Mouse (Mus musculus): ENCODE data around the gene Prss34. TPM values are rescaled to one million over a fixed set of nuclear protein-coding genes. Genes with fewer than 3 reads are reported as not detected.
A peak's percentile ranks its signal among the peaks of the same experiment; 100 is the strongest.

Prss34 gene
- polyA plus RNA-seq, 1 experiment from 2014 or later, result not detected

- Histone ChIP-seq H3K9me3 (replicated peaks; ENCODE audit: control insufficient read depth, low read length) (no peaks in the 10 kb centered on the region), H3K4me3 (ENCODE audit: low read depth, low read length) (no peak overlapping the region), H3K9ac (ENCODE audit: low read length) (no peak overlapping the region), H3K27ac (ENCODE audit: low read depth, low read length) (no peak overlapping the region), H3K27me3 (replicated peaks; ENCODE audit: control insufficient read depth, insufficient read depth, low read length) (no peaks in the 10 kb centered on the region), H3K4me1 (ENCODE audit: control insufficient read depth, insufficient read depth, low read length) (no peaks in the 10 kb centered on the region), H3K4me2 (ENCODE audit: low read length) (no peak overlapping the region), H3K36me3 (ENCODE audit: control insufficient read depth, insufficient read depth, low read length) (no peaks in the 10 kb centered on the region)
- ATAC-seq, result no peak
- peak; percentile 60 for DNase-seq (ENCODE audit: low spot score)
- WGBS, result 21% methylated on average over 4 of the region's 4 CpGs
These were observed 9.4 kb upstream of the Prss34 start for GRCm38 (mm10) chr17:25288842-25289241.

DNA sequence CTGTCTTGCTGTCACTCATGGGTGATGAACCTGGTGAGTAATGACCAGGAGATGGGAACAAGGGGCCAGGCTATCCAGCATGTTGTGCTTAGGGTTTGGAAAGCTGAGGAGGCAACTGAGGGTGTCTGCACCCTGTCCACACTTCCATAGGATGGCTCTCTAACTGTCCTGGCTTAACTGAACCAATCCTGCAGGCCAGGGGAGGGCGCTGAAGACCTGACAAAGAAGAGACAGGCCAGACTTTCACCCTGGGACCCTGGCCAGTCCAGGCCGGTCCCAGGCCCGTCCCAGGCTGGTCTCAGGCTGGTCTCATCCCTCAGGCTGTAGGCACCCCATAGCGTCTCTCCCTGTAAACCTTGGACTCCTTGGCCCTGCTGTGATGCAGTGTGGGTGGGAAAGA lies 7.8 kb upstream of the Prss34 start:
- 34% methylated on average over 4 of the region's 4 CpGs for WGBS
- Histone ChIP-seq H3K4me1 (ENCODE audit: control insufficient read depth, insufficient read depth, low read length) (no peaks in the 10 kb centered on the region), H3K36me3 (ENCODE audit: control insufficient read depth, insufficient read depth, low read length) (no peaks in the 10 kb centered on the region), H3K27ac (ENCODE audit: low read depth, low read length) (no peak overlapping the region), H3K9ac (ENCODE audit: low read length) (no peak overlapping the region), H3K27me3 (replicated peaks; ENCODE audit: control insufficient read depth, insufficient read depth, low read length) (no peaks in the 10 kb centered on the region), H3K9me3 (replicated peaks; ENCODE audit: control insufficient read depth, low read length) (no peaks in the 10 kb centered on the region), H3K4me2 (ENCODE audit: low read length) (no peak overlapping the region), H3K4me3 (ENCODE audit: low read depth, low read length) (no peak overlapping the region)
- DNase-seq (ENCODE audit: low spot score) (no peak), ATAC-seq (no peak)

DNA sequence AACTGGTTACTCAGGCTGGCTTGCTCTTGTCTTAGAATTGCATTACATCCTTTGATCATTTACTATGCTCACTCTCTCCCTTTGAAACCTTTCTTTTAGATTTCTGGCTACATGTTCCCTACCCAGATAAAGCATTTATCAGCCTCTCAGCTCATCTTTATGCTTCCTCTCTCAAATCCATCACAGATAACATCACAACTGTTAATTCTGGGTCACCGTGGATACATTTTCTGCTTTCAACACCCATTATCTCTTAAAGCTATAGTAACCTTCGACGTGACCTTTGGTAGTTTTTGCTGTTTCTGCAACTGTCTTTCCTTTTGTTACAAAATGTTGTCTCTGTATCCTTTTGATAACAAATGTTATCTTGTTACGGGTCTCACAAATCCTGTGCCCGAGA lies 4.7 kb upstream of the Prss34 start:
- H3K9me3 ChIP-seq (replicated peaks; ENCODE audit: control insufficient read depth, low read length), result no peaks in the 10 kb centered on the region
- H3K27me3 ChIP-seq (replicated peaks; ENCODE audit: control insufficient read depth, insufficient read depth, low read length), result no peaks in the 10 kb centered on the region
- no peak for DNase-seq (ENCODE audit: low spot score)
- no peak overlapping the region for H3K4me2 ChIP-seq (ENCODE audit: low read length)
- no peak overlapping the region for H3K27ac ChIP-seq (ENCODE audit: low read depth, low read length)
- ATAC-seq, result no peak
- H3K9ac ChIP-seq (ENCODE audit: low read length), result no peak overlapping the region
- 89% methylated on average over 5 of the region's 5 CpGs for WGBS
- no peaks in the 10 kb centered on the region for H3K4me1 ChIP-seq (ENCODE audit: control insufficient read depth, insufficient read depth, low read length)
- no peaks in the 10 kb centered on the region for H3K36me3 ChIP-seq (ENCODE audit: control insufficient read depth, insufficient read depth, low read length)
- H3K4me3 ChIP-seq (ENCODE audit: low read depth, low read length), result no peak overlapping the region

DNA sequence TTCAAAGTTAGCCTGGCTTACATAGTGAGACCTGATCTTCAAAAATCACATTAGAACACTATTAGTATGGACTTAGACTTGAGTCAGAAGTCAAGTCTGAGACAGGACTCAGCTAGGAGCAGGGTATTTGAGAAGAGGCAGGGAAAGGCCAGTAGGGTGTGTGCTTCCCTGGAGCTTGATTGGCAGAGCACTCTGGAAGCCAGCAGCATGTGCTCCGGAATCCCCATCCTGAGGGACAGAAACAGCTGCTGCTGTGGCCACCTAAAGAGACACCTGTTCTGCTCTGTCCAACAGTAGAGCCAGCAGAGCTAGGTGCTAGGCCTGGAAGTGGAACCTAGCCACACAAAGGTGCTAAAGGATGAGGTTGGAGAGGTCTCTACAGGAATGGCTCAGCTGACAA lies 4.1 kb upstream of the Prss34 start:
- no peak for ATAC-seq
- 74% methylated on average over 1 of the region's 1 CpGs for WGBS
- H3K9me3 ChIP-seq (replicated peaks; ENCODE audit: control insufficient read depth, low read length), result no peaks in the 10 kb centered on the region

GRCm38 (mm10) chr17:25308346-25308745 lies 10.2 kb downstream of the Prss34 start, which contains the start of gene Prss28:
TSS of gene Prss28 (plus strand) at chr17:25308646.
- H3K4me2 ChIP-seq (ENCODE audit: low read length), result no peak within 1 kb of the TSS
- no peaks in the 10 kb centered on the region for H3K4me1 ChIP-seq (ENCODE audit: control insufficient read depth, insufficient read depth, low read length)
- 84% methylated on average over 4 of the region's 4 CpGs for WGBS
- no peaks in the 10 kb centered on the region for H3K36me3 ChIP-seq (ENCODE audit: control insufficient read depth, insufficient read depth, low read length)
- H3K9ac ChIP-seq (ENCODE audit: low read length), result no peak within 1 kb of the TSS
- H3K27ac ChIP-seq (ENCODE audit: low read depth, low read length), result no peak within 1 kb of the TSS
- ATAC-seq (no peak), DNase-seq (ENCODE audit: low spot score) (no peak)
- no peak within 1 kb of the TSS for H3K4me3 ChIP-seq (ENCODE audit: low read depth, low read length)
- no peaks in the 10 kb centered on the region; the same call in 1 of the 2 replicates for H3K27me3 ChIP-seq (replicated peaks; ENCODE audit: control insufficient read depth, insufficient read depth, low read length)
- H3K9me3 ChIP-seq (replicated peaks; ENCODE audit: control insufficient read depth, low read length), result no peaks in the 10 kb centered on the region

More for the DNA sequence above, 4.1 kb upstream of the Prss34 start:
- Histone ChIP-seq H3K4me1 (ENCODE audit: control insufficient read depth, insufficient read depth, low read length) (no peaks in the 10 kb centered on the region), H3K4me2 (ENCODE audit: low read length) (no peak overlapping the region), H3K4me3 (ENCODE audit: low read depth, low read length) (no peak overlapping the region), H3K27ac (ENCODE audit: low read depth, low read length) (no peak overlapping the region), H3K36me3 (ENCODE audit: control insufficient read depth, insufficient read depth, low read length) (no peaks in the 10 kb centered on the region), H3K9ac (ENCODE audit: low read length) (no peak overlapping the region), H3K27me3 (replicated peaks; ENCODE audit: control insufficient read depth, insufficient read depth, low read length) (no peaks in the 10 kb centered on the region)
- DNase-seq (ENCODE audit: low spot score), result no peak

DNA sequence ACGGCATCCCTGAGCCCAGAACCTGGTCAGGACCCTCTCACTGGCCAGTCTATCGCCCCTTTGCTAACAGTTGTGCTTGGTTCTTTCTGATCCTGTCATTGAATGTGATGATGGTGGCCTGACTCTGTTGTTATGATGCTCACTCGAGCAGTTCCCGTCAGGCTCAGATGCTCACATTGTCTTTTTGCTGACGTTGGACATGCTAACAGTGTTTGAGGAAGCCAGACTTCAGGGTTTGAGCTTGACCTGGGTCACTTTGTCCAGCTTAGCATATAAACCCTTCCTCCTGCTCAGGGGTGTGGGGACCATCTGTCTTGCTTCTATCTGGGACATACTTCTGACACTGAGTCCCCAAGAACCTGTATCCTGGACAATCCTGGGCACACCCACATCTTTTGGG lies 20.2 kb downstream of the Prss34 start, which contains the start of gene Prss29:
Gene Prss29, plus strand, starts transcription at position 301 of the 400 bp plus-strand sequence.
- Histone ChIP-seq H3K4me1 (ENCODE audit: control insufficient read depth, insufficient read depth, low read length) (no peaks in the 10 kb centered on the region), H3K4me3 (ENCODE audit: low read depth, low read length) (no peak within 1 kb of the TSS), H3K27me3 (replicated peaks; ENCODE audit: control insufficient read depth, insufficient read depth, low read length) (no peaks in the 10 kb centered on the region), H3K4me2 (ENCODE audit: low read length) (no peak within 1 kb of the TSS), H3K9ac (ENCODE audit: low read length) (no peak within 1 kb of the TSS), H3K27ac (ENCODE audit: low read depth, low read length) (no peak within 1 kb of the TSS), H3K36me3 (ENCODE audit: control insufficient read depth, insufficient read depth, low read length) (no peaks in the 10 kb centered on the region), H3K9me3 (replicated peaks; ENCODE audit: control insufficient read depth, low read length) (no peaks in the 10 kb centered on the region)
- DNase-seq (ENCODE audit: low spot score) (no peak), ATAC-seq (no peak)
- 77% methylated on average over 5 of the region's 5 CpGs for WGBS

DNA sequence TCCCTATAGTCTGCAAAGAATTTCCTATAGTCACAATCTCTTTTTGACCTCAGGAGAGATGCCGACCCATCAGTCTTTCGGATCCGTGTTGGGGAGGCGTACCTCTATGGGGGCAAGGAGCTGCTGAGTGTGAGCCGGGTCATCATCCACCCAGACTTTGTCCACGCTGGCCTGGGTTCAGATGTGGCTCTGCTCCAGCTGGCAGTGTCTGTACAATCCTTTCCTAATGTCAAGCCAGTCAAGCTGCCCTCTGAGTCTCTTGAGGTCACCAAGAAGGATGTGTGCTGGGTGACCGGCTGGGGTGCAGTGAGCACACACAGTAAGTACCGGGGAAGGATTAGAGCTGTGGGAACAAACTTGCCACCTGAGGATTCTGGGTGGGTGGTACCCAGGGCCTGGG lies 22.6 kb downstream of the Prss34 start:
- H3K27ac ChIP-seq (ENCODE audit: low read depth, low read length), result no peak overlapping the region
- H3K4me3 ChIP-seq (ENCODE audit: low read depth, low read length), result no peak overlapping the region
- no peak overlapping the region for H3K4me2 ChIP-seq (ENCODE audit: low read length)
- no peak overlapping the region for H3K9ac ChIP-seq (ENCODE audit: low read length)
- H3K9me3 ChIP-seq (replicated peaks; ENCODE audit: control insufficient read depth, low read length), result no peaks in the 10 kb centered on the region
- no peaks in the 10 kb centered on the region for H3K36me3 ChIP-seq (ENCODE audit: control insufficient read depth, insufficient read depth, low read length)
- DNase-seq (ENCODE audit: low spot score) (no peak), ATAC-seq (no peak)
- no peaks in the 10 kb centered on the region for H3K27me3 ChIP-seq (replicated peaks; ENCODE audit: control insufficient read depth, insufficient read depth, low read length)
- 92% methylated on average over 8 of the region's 8 CpGs for WGBS
- H3K4me1 ChIP-seq (ENCODE audit: control insufficient read depth, insufficient read depth, low read length), result no peaks in the 10 kb centered on the region

GRCm38 (mm10) chr17:25322930-25323329 lies 24.7 kb downstream of the Prss34 start:
- 20% methylated on average over 2 of the region's 2 CpGs for WGBS
- no peak overlapping the region for H3K4me2 ChIP-seq (ENCODE audit: low read length)
- H3K9me3 ChIP-seq (replicated peaks; ENCODE audit: control insufficient read depth, low read length), result no peaks in the 10 kb centered on the region
- no peaks in the 10 kb centered on the region for H3K27me3 ChIP-seq (replicated peaks; ENCODE audit: control insufficient read depth, insufficient read depth, low read length)
- H3K9ac ChIP-seq (ENCODE audit: low read length), result no peak overlapping the region
- ATAC-seq (no peak), DNase-seq (ENCODE audit: low spot score) (no peak)
- no peaks in the 10 kb centered on the region for H3K4me1 ChIP-seq (ENCODE audit: control insufficient read depth, insufficient read depth, low read length)
- no peaks in the 10 kb centered on the region for H3K36me3 ChIP-seq (ENCODE audit: control insufficient read depth, insufficient read depth, low read length)
- H3K27ac ChIP-seq (ENCODE audit: low read depth, low read length), result no peak overlapping the region
- H3K4me3 ChIP-seq (ENCODE audit: low read depth, low read length), result no peak overlapping the region

GRCm38 (mm10) chr17:25332321-25332720 lies 34.1 kb downstream of the Prss34 start:
- DNase-seq (ENCODE audit: low spot score) (no peak), ATAC-seq (no peak)
- Histone ChIP-seq H3K27me3 (replicated peaks; ENCODE audit: control insufficient read depth, insufficient read depth, low read length) (no peaks in the 10 kb centered on the region; the same call in 1 of the 2 replicates), H3K27ac (ENCODE audit: low read depth, low read length) (no peak overlapping the region), H3K4me1 (ENCODE audit: control insufficient read depth, insufficient read depth, low read length) (no peaks in the 10 kb centered on the region), H3K4me3 (ENCODE audit: low read depth, low read length) (no peak overlapping the region), H3K9ac (ENCODE audit: low read length) (no peak overlapping the region), H3K36me3 (ENCODE audit: control insufficient read depth, insufficient read depth, low read length) (no peaks in the 10 kb centered on the region), H3K9me3 (replicated peaks; ENCODE audit: control insufficient read depth, low read length) (no peaks in the 10 kb centered on the region), H3K4me2 (ENCODE audit: low read length) (no peak overlapping the region)
- WGBS, result 79% methylated on average over 9 of the region's 9 CpGs
